Mouse (Mus musculus): ENCODE data around the gene Tceal9. TPM values are rescaled to one million over a fixed set of nuclear protein-coding genes. Genes with fewer than 3 reads are reported as not detected.

The Tceal9 gene
- polyA plus RNA-seq, 1 experiment from 2014 or later, result 405 TPM

- 45% methylated on average over 8 of the region's 8 CpGs for WGBS
- Histone ChIP-seq H3K9me3 (replicated peaks; ENCODE audit: control insufficient read depth, low read length) (no peaks in the 10 kb centered on the region), H3K4me2 (ENCODE audit: low read depth, low read length) (no peak overlapping the region), H3K4me1 (ENCODE audit: control insufficient read depth, insufficient read depth, low read length) (no peaks in the 10 kb centered on the region), H3K4me3 (ENCODE audit: low read length) (no peak overlapping the region), H3K27me3 (ENCODE audit: control insufficient read depth, insufficient read depth, low read length) (no peaks in the 10 kb centered on the region), H3K36me3 (ENCODE audit: control insufficient read depth, insufficient read depth) (no peaks in the 10 kb centered on the region), H3K9ac (ENCODE audit: low read length) (no peak overlapping the region), H3K27ac (ENCODE audit: low read length) (no peak overlapping the region)
- no peak for ATAC-seq (replicated peaks; ENCODE audit: extremely low read depth, insufficient read depth, low FRiP score)
These were observed 46.0 kb downstream of the Tceal9 start for GRCm38 (mm10) chrX:136290817-136291281.

Other genes starting within 250 kb of the Tceal9 start
- gene Arxes1, start 211.7 kb upstream of the Tceal9 start, polyA plus RNA-seq (2015; fragmentation: Nextera tagmentation; extraction: Ambion mirVana), result 18.6 and 19.1 TPM in 2 replicates
- 15.1 and 16.0 TPM in 2 replicates for gene Bex2, start 176.8 kb upstream of the Tceal9 start, polyA plus RNA-seq (2015; fragmentation: Nextera tagmentation; extraction: Ambion mirVana)
- gene Nxf3, start 159.8 kb upstream of the Tceal9 start, polyA plus RNA-seq (2015; fragmentation: Nextera tagmentation; extraction: Ambion mirVana), result 0.17 and 0.20 TPM in 2 replicates
- gene Bex4, start 106.1 kb upstream of the Tceal9 start, polyA plus RNA-seq (2015; fragmentation: Nextera tagmentation; extraction: Ambion mirVana), result 137 and 145 TPM in 2 replicates
- 219 and 258 TPM in 2 replicates for gene Tceal8, start 72.7 kb upstream of the Tceal9 start, polyA plus RNA-seq (2015; fragmentation: Nextera tagmentation; extraction: Ambion mirVana)
- 14.7 and 16.4 TPM in 2 replicates for gene Tceal5, start 41.2 kb upstream of the Tceal9 start, polyA plus RNA-seq (2015; fragmentation: Nextera tagmentation; extraction: Ambion mirVana)
- 17.5 and 23.9 TPM in 2 replicates for gene Tceal7, start 30.3 kb upstream of the Tceal9 start, polyA plus RNA-seq (2015; fragmentation: Nextera tagmentation; extraction: Ambion mirVana)
- gene Bex1, start 29.6 kb upstream of the Tceal9 start, polyA plus RNA-seq (2015; fragmentation: Nextera tagmentation; extraction: Ambion mirVana), result 225 TPM in 2 replicates
- gene Bex3, start 25.2 kb downstream of the Tceal9 start, polyA plus RNA-seq (2015; fragmentation: Nextera tagmentation; extraction: Ambion mirVana), result 372 and 400 TPM in 2 replicates

All from heart, embryonic 16.5 days (tissue).